Mouse (Mus musculus) layer of hippocampus, adult 8-10 months (tissue): Measurements from ENCODE around the gene Slc27a1. TPM values are rescaled to one million over a fixed set of nuclear protein-coding genes. Genes with fewer than 3 reads are reported as not detected.
"Not testable (repeated sequence)": the region's sequence is repeated elsewhere in the genome, so short reads cannot be mapped to it uniquely, and the experiment has no call there.

ENCODE experiments used
- DNase-seq, 2 experiments: peaks; one replicate each; pipeline ENCODE4 v3.0.0; 2022; ENCODE audit warnings: low spot score in 2 of 2
- total RNA-seq, 4 experiments: library from RNA; stranded (reverse); gene quantifications; 2 replicates each; pipeline ENCODE4 v1.2.4; 2022

Gene Slc27a1
- 100 to 1,000 TPM; 107 to 130 (median 117) TPM for total RNA-seq

DNA sequence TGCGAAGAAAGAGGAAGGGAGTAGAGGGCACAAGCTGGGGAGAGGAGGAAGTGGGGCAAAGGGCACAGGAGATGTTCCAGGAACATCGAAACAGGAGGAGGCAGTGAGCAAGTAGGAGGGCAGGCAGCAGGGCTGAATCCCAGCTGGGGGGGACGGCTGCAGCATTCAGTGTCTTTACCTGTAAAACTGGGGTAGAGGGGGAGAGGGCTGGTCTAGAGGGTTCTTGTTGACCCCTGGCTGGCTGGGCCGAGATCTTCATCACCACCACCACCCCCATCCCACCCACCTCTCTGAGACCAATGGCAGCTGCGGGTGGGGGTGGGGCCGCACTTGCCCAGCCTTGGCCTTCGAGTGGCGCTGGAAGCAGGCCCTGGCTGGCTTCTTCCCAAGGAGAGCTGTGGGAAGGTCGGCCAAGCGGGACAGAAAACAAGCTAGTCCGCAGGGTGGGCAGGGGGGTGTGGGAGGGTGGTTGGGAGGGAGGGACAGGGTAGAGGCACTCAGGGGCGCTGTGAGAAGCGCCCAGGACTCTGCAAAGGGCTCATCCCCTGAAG, at the start of gene Slc27a1:
Gene Slc27a1, plus strand, starts transcription at position 496 of the 551 bp plus-strand sequence.
- peak; percentile 73 to 74 for DNase-seq

- peak in 1 of 2 experiments; percentile 40 for DNase-seq
Observed at GRCm38 (mm10) chr8:71519037-71519825, 49.5 kb upstream of the Slc27a1 start.

DNA sequence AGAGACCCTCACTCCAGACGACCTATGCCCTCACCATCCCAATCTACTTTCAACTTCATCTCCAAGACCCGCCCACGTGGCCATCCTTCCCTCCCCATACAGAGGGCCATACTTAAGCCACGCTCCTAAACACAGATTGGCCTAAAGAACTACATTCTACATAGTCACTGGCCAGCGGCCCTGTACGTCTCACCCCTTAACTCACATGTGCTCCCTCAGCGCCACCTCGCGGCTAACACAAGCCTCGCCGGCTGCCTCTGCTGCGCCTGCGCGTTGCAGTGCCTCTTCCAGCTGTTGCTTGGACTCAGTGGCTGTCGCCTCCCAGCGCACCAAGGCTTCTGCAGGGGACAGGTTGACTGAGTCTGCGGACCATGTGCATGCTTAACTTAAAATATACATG, 47.0 kb upstream of the Slc27a1 start:
- DNase-seq, result peak; percentile 82 to 88

DNA sequence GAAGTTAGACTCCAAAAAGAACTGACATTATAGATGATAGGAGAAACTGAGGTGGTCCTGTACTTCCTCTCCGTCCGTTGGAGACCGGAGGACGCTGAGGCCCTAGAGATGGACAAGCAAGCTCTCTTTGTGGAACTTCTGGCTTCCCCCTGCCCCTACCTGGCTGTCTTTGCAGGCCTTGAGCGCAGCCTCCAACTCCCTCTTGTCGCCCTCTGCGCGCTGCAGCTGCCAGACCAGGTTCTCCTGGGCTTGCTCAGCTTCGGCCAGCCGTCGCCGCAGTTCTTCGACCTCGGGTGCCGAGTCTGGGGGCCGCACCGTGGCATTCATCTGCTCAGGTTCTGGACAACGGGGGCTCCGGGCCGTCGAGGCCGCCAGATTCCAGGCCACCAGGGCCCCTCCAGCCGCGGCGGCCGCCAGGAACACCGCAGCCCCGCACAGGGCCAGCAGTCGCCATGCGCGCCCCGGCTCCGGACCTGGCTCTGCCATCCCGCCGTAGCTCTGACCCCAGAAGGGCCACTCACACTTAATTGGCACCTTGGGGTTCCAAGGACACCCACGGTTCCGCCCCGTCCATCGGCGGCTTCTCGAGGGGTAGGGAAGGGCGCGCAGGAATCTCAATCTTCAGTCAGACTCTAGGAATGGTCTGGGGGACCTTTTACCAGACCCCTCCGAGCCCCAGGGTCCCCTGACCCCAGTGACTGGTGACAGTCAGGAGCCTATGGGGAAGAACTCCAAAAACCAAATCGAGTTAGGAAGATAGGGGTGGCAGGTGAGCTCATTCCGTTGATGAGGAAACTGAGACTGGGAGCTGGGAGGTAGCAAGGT, 43.2 kb upstream of the Slc27a1 start, which contains the start of gene Ccdc194:
Gene Ccdc194, minus strand, starts transcription at position 486 of the 825 bp plus-strand sequence.
- DNase-seq, result no peak

DNA sequence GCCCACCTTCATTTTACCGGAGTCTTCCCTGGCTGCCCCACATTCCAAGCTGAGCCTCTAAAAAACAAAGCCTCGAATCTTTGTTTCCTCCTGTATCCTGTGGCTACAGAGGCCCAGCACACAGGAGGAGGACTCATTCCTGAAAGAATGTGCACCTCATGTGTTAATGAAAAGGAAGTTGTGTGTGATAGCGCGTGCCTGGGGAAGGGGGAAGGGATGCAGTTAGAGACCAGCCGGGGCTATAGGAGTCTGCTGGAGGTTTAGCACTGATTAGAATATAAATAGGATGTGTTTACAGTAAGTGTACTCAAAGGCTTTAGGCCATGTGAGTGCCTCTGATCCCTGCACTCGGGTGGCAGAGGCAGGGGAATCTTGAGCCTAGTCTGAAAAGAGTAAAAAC, 42.4 kb upstream of the Slc27a1 start:
- no peak for DNase-seq

DNA sequence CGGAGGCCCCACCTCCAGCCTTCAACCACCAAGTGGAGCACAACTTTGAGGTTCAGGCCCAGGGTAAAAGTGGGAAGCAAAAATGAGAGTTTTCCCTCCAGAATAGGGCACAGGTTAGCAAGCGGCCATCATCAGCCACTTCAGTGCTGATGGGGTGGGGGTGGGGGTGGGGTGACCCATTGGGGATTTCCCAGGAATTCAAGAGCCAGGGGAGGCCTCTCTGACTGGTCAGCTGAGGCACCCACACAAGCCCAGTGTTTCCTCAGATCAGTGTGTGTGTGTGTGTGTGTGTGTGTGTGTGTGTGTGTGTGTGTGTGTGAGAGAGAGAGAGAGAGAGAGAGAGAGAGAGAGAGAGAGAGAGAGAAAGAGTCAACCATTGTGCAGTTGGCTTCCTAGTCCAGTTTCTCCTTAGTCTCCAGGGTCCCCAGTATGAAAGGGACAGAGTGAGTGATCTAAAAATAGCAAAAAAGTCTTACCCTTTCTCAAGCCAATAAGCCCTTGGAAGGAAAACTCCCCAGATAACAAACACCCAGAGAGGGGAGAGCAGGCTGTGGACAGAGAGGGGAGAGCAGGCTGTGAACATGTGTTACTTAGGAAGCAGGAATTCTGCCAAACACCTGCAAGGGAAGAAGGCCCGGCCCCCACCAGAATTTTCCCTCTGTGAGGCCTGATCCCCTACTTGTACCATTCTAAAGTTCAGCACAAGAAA, 41.4 kb upstream of the Slc27a1 start:
- DNase-seq, result no peak

DNA sequence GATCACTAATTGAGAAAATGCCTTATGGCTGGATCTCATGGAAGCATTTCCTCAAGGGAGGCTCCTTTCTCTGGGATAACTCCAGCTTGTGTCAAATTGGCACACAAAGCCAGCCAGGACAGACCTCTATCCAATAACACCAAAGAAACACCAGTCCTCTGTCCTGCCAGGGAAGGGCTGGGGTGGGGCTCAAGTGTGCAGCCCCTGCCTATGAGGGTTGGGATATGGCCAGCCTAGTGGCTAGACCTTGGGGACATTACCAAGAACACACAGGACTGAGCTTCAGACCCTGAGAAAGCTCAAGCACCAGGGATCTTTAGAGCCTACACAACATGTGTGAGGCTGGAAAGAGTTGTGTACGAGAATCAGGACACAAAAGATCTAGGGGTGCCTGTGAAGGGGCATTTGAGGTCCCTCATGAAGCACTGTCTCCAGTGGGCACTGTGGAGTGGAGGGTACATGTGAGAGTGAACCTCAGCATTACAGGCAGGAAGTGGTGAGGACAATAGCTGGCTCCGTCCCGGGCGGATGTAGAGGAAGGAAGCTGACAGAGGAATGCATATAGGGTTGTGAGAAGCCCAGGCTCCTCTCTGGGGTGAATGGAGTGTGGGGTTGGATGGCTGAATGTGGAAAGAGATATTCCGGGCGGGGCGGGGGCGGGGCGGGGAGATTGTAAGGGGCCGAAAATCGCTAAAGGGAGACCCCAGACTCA, 40.2 kb upstream of the Slc27a1 start:
- DNase-seq, result no peak

DNA sequence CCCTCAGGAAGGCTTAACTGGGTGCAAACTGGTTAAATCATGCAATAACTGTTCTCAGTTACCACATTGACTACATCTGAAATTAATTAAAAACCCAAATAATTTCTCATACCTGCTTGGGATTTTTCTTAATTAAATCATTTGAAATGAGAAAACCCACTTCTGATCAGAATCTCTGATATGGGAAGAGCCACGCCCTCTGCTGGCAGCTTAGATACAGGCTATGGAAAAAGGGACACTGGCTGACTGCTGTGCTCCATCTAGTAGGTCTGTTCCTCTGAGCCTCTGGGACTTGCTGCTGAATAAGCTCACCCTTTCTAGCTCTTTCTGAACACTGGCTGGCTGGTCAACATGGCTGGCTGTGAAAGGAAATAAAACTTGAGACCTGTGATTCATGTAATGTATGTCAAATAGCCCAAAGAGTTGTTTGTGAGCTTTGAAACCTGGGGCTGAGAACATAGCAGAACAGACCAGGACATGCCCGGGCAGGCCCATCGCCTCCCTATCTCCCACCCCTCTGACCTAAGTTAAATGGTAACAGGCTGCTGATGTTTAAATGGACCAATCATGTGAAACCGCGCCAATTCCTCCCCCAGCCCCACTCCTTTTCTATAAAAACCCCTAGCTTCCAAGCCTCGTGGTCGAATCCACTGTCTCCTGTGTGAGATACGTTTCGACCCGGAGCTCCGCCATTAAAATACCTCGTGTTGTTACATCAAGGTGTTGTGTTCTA, 37.8 kb upstream of the Slc27a1 start:
- not testable (repeated sequence) for DNase-seq

DNA sequence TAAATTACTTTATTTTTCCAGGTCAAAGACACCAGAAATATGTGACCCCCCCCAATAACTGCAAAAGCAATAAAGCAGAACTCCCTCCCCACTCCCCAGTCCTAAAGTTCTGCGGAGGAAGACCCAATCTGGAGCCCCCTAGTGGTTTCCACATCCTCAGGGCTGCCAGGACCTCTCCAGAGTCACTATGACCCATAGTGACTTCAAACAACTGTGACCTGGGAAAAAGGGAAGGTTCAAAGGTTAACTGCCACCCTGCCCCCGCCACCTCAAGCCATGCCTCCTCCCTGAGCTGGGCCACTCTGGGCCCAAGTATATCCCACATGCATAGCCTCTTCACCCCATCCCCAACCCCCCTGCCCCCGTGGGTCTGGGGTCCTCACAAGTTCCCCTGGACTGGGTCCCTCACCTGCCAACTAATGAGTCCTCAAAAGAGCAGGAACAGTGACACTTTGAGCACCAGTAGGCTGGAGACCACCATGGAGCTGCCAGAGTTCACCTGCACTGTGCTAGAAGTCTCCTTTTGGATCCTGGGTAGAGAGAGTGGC, 34.3 kb upstream of the Slc27a1 start:
- DNase-seq, result no peak

- DNase-seq, result no peak
Observed at GRCm38 (mm10) chr8:71535663-71536062, 33.0 kb upstream of the Slc27a1 start.

- DNase-seq, result no peak
Observed at GRCm38 (mm10) chr8:71537028-71537867, 31.4 kb upstream of the Slc27a1 start, which contains the start of gene Bst2. Gene Bst2, minus strand, starts transcription at chr8:71537456.

DNA sequence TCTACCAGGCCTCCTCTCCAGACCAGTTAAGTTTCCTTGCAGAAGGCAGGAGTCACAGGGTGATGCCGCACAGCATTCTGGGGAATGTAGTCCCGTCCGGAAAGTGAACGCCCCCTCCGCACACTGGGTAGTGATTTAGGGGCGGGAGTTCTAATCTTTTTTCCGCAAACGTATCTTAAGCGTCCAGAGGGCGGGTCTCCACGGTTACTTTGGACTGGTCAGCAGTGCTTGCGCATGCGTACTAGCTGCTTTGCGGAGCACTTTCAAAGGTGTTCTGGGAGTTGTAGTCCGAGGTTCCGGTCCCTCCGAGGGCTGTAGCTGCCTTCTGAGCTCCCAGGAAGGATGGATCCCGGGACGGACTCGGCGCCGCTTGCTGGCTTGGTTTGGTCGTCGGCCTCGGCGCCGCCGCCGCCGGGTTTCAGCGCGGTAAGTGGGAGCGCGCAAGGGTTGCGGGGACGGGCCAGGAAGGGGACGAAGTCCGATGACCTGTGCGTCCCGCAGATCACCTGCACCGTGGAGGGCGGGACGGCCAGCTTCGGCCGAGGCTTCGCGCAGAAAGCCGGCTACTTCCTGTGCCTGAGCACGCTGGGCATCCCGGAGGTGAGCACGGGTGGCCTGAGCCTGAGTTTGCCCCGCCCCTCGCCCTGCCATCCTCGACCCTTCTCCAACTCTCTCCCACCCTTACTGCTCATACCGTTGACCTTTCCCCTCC, 25.9 kb upstream of the Slc27a1 start, which contains the start of gene Mvb12a:
Gene Mvb12a, plus strand, starts transcription at position 291 of the 712 bp plus-strand sequence.
- DNase-seq, result peak; percentile 97 to 99

DNA sequence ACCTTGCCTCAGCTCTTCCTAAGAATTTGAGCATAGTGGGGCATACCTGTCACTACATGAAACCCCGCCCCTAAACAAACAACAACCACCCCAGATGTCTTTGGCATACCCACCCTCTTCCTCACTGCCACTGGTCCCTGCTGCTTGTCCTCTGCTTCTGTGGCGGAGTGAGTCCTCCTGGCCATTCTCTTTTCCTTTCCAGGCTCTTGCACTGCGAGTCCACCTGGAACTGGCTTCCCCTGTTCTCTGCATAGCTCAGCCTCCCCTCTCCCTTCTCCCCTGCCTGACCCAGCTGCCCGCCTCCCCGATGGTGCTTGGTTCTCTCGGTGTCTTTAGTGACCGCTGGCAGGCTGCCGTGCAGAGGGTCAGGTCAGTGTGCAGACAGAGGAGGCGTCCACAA, 24.9 kb upstream of the Slc27a1 start:
- no peak for DNase-seq

- DNase-seq, result no peak
Observed at GRCm38 (mm10) chr8:71545053-71545452, 23.6 kb upstream of the Slc27a1 start.

GRCm38 (mm10) chr8:71547590-71547989, 21.1 kb upstream of the Slc27a1 start:
- no peak for DNase-seq

- DNase-seq, result no peak
Observed at GRCm38 (mm10) chr8:71550754-71551153, 17.9 kb upstream of the Slc27a1 start.

DNA sequence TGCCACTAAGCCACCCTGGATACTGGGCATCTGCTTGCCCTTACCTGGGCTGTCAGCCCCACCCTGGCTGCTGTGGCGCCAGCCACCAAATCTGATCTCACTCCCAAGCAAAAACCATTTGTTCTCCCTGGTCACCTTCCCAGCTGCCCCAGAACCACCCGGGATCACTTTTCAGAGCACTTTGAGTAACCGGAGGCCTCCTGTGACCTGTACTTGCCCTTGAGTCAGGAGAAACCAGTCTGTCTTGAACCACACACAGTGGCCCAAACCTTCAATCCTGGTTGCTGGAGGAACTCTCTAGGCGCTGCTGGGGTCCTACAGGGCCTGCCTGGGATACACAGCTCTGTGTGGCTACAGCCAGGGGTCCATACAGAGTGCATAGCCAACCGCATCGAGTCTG, 15.9 kb upstream of the Slc27a1 start:
- no peak for DNase-seq

DNA sequence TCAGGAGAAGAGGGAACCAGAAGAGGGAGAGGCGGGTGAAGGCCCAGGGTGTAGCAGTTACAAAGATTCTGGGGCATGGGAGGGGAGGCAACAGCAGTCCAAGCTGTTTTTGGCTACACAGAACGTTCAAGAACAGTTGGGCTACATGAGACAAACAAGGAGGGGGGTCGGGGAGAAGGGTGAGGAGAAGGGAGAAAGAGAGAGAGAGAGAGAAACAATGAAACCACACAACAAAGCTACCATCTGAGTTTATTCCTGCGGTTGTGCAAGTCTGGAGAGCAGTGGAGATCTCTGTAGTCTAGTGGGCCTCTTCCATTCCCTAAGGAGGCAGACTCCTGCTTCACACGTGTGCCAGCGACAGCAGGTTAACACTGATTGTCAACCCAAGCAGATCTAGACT, 14.7 kb upstream of the Slc27a1 start:
- no peak for DNase-seq
